Mouse (Mus musculus) liver, embryonic 14.5 days (tissue): ENCODE data around the gene Etnk2.
"Not testable (repeated sequence)": the region's sequence is repeated elsewhere in the genome, so short reads cannot be mapped to it uniquely, and the experiment has no call there.

ENCODE experiments used
- CTCF ChIP-seq: IDR thresholded peaks from 2 replicates; pipeline ENCODE4 v1.5.1; 2016; ENCODE audit warnings: antibody characterized with exemption, low read depth, control low read depth
- EP300 ChIP-seq: IDR thresholded peaks from 2 replicates; pipeline ENCODE4 v1.6.1; 2016; ENCODE audit warnings: antibody characterized with exemption, low read depth

DNA sequence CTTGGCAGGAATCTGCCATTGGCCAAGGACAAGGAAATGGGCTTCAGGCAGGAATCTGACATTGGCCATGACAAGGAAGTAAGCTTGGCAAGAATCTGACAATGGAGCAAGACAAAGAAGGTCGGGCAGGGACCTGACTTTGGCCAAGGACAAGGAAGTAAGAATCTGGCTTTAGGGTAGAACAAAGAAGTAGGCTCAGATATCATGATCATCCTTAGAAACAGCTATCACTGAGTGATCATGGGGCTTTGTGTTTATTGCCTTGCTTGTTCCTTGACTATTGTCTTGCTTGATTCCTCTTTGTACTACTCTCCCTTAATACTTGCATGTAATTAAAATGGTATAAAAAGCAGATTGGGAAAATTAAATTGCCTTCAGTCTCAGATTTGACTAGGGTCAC, 23.0 kb upstream of the Etnk2 start:
- not testable (repeated sequence) for TF ChIP-seq CTCF, EP300
